Mouse (Mus musculus): ENCODE measurements around the gene Ttn.

The Ttn gene

DNA sequence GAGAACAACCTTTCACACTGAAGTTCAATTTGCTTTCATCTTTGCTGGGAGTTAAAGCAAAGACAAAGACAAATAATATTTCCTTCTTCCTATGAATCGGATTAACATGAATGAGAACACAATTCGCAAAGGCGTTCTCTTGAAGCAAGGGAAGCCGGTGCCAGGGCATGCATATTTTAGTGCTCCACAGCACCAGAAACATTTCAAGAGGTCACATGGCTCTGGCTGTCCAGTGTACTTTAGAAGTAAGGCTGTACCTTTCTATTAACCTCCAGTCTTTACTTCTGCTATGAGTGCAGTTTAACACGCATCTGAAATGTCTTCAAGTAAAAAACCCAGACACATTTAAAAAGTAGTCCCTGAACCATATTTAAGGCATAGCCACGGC lies 20.3 kb downstream of the Ttn start:
- no peak for DNase-seq (ENCODE audit: low read depth)

DNA sequence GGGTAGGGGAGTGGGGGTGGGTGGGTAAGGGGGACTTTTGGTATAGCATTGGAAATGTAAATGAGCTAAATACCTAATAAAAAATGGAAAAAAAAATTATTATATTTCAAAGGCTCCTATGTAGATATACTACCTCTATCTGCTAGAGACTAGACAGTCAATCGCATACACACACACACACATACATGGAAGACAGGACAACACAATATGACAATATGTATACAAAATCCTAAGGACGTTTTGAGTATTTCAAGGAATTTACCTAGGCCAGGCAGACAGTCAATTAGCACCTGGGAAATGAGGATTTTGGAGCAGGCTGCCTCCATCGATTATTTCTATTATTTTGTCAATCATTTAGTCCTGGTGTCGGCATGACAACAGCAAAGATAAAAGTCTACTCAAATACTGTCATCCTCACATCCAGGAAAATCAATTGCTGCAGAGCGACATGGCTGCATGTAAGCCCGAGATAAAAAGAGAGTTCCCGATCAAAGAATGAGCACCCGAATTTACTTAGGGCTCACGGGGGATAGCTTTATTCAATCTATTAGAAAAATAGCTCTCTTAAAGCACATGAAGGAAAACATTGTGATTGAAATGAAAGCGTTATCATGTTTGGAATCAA lies 20.8 kb downstream of the Ttn start:
- no peak for DNase-seq (ENCODE audit: low read depth)

DNA sequence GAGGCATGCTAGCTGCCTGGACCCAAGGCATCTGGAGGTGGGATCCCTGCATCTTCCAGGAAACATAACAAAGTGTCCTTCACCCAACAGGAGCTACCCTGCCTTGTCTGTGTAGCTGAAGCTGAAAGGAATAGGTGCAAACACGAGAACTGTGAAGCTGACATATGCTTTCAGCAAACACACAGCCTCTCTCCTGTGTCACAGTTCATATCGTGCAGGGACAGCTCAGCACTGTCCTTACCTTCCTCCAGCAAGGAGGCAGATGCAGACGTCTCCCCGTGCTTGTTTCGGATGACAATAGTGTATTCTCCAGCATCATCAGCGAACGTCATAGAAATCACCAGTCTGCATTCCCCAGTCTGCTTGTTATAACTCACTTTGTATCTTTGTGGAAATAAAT lies 32.6 kb downstream of the Ttn start:
- DNase-seq (ENCODE audit: low read depth): no peak

DNA sequence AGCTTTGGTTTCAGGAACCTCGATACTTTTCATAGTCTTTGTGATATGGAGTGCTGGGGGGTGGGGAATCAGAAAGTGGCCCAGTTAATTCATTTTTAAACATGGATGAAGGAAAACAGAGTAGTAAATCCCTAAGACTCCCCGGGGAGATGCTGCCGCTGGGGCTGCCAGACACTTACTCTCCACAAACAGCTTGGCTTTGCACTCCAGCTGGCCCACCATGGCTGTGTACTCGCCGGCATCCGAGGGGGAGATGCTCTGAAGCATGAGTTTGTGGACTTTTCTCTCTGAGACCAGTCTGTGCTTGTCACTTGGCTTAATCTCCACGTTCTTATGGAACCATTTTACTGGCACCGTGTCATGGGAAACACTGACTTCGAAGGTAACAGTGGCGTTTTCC lies 43.8 kb downstream of the Ttn start:
- no peak for DNase-seq (ENCODE audit: low read depth)

DNA sequence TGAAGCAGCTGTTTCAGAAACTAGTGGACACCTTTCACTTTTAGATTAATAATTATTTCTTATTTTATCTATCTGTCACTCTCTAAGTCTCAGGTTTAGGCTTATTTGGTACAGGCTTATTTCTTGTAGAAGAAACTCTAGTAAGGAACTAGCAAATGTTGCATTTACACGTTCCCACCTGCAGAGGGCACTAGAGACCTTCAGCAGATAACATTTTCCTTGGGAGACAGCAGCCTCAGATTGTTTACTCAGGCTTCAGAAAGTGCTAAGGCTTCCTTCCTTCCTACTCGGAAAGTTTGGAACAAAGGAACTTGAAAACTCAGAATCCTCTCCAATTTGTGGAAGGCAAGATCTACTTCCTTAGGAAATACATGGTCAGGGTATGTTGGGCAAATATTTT lies 52.6 kb downstream of the Ttn start:
- DNase-seq (ENCODE audit: low read depth): peak; percentile 41

DNA sequence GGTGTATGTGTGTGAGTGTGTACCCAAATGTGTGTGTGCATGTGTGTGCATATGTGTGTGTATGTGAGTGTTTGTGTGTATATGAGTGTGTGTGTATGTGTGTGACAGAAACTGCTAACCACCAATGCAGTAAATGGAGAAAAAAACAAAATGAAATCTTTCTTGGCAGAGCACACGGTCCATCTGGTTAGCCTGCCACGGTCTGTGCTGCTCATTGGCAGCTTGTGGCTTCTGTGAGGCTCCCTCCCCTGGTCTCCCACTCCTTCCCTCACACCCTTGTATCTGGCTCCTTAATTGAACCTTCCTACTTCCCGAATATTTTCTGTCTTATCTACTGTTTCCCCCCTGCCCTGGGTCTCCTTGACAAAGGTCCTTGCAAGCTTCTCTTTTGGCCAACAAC lies 53.5 kb downstream of the Ttn start:
- no peak for DNase-seq (ENCODE audit: low read depth)

DNA sequence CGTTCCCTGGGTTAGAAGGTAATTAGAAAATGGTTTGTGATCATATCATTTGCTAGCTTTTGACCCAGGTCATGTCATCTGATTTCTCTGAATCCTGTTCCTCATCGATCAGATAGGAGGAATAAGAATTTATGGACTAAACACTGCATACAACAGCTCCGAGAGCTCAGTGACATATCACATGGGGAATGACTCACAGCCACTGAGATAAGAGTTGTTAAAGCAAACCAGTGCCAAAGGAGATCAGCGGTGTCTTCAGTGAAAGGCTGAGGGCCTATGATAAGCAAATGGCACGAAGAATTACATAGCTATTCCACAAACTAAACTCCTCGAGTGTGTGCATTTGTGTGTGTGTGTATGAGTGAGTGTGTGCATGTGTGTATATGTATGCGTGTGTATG lies 54.0 kb downstream of the Ttn start:
- no peak for DNase-seq (ENCODE audit: low read depth)

DNA sequence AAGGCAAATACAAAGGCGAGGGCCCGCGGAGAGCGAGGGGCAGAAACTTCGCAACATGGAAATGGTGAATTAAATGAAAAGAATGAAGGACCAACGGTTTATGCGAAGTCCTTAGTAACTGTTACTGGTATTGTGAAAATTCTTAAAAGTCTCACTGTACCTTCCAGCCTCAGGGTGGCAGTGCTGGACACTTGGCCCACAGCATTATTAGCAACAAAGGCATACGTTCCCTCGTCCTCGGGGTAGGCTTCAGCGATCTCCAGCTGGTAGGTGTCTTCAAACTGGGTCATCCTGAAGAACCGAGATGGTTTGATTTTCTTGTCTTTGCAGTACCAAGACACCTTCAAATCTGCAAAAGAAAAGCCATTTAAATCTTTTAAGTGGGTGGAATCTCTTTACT lies 55.4 kb downstream of the Ttn start:
- no peak for DNase-seq (ENCODE audit: low read depth)

DNA sequence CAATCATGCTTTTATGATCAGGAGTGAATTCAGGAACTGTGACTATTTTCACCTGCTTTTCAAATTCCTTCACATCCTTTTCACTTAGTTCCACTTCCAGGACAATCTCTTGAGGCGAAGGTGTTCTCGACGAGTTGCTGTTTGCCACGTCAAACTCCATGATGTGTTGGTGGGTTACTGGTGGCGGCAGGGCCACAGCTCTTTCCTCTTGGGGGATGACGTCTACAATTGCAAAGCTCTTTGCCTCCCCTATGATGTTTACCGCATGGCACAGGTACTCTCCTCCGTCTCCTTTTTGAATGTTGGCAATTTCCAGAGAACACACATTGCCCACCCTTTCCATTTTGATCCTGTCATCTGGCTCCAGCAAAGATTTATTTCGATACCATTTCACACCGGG lies 67.4 kb downstream of the Ttn start:
- DNase-seq (ENCODE audit: low read depth): no peak

DNA sequence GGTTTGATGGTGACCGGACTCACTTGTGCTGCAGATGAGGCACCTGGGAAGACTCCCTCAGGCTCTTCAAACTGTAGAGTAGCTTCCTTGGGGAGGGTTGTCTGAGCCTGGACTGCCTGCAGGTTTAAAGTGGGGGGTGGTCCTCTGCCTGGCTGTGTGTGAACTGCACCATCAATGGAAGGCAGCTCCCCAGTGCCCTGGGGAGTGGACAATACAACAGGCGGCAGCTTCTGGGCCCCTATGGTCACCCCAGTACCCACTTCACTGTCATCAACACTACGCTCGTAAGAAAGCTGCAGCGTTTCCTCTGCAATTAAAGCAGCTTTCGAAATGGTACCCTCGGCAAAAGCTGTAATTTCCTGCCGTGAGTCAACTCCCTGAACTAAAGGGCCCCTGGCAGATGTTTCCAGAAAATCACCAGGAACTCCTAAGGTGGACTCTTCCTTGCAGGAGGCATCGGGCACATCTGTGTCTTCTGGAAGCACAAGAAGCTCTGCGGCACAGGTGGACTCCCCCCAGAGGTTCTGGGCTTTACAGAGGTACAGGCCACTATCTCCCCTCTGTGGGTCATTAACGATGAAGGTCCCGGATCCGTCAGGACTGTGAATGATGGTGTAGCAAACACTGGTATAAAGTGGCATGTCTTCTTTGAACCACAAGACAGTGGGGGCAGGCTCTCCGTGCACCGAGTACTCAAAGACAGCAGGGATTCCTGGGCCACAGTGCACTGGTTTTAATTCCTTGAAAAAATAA lies 73.5 kb downstream of the Ttn start:
- DNase-seq (ENCODE audit: low read depth): no peak

DNA sequence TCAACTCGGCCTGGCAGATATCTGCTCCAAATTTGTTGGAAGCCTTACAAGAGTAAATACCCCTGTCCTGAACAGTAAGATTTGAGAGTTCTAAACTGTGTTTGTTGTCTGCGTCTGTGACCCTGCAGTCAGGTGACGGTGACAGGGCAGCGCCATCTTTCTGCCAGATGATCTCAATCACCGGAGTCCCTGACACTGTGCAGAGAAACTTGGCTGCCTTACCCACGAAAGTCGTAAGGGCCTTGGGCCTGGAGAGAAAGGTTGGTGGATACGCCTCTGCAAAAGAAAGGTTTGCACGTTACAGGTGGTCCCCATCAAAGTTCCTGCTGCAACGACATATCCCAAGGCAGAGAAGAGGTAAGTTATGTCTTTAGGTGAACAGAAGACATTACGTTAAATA lies 79.0 kb downstream of the Ttn start:
- DNase-seq (ENCODE audit: low read depth): no peak

DNA sequence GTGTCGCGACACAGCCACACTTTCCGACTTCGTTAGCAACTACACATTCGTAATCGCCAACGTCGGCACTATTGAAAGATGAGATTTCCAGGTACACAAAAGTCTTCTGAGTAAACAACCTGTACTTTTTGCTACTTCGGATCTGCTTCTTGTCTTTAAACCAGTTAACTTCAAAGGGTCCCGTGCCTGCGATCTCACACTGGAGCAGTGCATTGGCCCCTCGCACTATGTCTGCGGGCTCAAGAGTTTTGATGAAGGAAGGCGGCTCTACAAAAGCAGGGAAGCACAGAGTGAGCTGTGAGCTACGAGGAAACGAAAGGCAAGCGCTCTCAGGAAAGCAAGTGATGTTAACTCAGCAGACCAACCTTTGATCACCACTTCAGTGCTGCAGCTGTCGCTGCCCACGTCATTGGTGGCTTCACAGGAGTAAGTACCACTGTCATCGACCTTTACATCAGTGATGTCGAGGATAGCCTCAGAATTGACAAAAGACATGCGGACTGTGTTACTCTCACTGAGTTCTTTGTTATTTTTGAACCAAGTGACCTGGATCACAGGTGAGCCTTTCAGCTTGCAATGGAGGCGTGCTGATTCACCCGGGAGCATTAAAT lies 80.8 kb downstream of the Ttn start:
- no peak for DNase-seq (ENCODE audit: low read depth)

DNA sequence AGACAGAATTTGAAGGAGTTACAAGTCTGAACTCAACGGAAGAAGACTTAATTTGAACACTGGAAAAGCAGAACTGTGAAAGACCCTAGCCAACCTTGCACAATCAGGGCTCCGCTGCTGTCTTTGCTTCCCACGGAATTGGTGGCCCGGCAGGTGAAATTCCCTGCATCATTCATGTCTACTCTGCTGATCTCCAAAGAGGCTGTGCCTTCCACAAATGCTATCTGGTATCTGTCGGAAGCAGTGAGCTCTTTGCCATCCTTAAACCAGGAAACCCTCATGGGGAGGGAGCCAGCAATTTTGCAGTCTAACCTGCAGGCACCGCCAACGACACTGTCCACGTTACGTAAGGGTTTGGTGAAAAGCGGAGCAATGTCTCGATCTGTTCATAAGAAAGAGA lies 82.5 kb downstream of the Ttn start:
- no peak for DNase-seq (ENCODE audit: low read depth)

DNA sequence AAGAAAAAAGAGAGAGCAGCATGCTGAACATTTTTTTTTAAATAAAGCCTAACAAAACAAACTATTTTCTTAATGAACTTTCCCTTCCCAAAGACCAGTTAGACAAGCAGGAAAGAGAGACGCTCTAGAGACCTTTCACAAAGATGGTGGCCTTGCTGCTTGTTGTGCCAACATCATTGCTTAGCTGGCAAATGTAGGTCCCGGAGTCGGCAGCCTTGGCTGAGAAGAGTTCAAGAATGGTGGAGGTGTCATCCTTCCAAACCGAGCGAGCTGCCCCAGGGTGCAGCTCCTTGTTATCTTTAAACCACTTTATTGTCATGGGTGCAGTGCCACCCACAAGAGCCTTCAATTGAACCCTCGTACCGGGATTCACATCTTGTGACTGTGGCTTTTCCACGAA lies 85.4 kb downstream of the Ttn start:
- no peak for DNase-seq (ENCODE audit: low read depth)

DNA sequence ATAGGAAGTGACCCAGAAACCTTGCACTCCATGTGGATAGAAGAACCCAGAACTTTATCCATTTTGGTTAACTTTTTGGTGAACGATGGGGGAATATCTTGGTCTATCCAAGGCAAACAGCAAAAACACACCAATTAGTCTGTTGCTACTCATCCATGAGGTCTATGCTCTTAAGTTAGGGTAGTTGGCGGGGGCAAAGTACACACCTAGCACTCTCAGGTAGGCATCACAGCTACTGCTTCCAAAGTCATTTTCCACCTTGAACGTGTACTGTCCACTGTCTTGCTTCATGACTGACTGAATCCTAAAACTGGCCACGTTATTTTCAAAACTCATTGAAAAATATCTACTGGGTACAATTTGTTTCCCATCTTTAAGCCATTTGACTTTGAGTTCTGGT lies 87.0 kb downstream of the Ttn start:
- DNase-seq (ENCODE audit: low read depth): no peak

DNA sequence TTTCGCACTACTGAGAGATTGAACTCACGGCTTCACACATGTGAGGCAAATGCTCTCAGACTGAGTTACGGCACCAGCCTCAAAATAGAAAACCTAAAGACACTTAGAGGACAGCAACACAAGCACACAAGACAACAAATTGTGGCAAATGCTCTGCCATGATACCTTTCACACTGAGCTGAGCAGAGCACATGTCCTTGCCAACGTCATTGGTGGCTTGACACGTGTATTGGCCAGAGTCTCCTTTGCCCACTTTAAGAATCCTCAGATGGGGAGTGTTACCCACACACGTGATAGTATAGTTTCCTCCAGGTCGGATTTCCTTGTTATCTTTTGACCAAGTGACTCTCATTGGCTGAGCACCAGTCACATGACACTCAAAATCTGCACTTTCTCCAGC lies 93.6 kb downstream of the Ttn start:
- no peak for DNase-seq (ENCODE audit: low read depth)

DNA sequence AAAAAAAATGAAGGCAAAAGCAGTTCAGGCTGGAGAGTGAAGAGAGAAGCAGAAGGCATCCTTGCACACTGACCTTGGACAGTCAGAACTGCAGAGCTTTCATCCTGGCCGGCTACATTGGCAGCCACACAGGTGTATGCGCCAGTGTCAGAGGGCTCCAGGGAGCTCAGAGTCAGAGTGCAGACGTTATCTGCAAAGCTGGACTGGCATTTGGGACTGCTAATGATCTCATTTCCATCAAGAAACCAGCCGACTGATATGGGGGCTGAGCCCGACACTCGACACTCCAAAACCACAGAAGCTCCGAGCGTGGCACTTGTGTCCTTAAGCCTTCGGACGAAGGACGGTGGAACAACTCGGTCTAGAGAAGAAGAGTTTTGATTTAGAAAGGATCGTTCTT lies 96.5 kb downstream of the Ttn start:
- no peak for DNase-seq (ENCODE audit: low read depth)

DNA sequence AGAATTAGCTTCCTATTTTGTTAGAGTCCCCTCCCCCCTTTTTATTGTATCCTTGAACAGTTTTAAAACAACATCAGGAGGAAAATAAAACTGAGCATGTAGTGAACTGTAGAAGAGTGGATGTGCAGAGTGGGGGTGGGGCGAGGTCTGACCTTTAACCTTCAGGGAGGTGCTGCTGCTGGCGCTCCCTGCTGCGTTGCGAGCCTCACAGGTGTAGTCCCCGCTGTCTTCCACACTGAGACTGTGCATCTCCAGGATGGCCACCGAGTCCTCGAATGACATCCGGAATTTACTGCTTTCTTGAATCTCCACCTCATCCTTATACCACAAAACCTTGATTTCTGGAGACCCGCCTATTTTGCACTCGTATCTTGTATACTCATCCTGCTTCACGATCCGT lies 100.9 kb downstream of the Ttn start:
- DNase-seq (ENCODE audit: low read depth): no peak

DNA sequence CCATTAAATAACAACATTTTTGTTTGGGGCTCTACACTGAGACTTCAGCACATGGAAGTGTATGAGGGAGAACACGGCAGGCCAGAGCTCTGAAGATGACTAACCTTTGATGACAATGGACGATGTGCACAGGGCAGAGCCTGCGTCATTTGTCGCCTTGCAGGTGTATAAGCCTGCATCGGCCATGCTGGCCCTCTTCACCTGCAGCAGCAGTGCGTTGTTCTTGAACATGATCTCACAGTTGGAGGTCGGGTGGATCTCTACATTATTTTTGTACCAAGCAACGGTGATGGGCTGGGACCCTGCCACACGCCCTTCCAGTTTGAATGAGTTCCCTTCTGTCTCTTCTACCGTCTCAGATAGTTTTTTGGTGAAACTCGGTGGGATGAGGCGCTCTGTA lies 106.8 kb downstream of the Ttn start:
- DNase-seq (ENCODE audit: low read depth): no peak

DNA sequence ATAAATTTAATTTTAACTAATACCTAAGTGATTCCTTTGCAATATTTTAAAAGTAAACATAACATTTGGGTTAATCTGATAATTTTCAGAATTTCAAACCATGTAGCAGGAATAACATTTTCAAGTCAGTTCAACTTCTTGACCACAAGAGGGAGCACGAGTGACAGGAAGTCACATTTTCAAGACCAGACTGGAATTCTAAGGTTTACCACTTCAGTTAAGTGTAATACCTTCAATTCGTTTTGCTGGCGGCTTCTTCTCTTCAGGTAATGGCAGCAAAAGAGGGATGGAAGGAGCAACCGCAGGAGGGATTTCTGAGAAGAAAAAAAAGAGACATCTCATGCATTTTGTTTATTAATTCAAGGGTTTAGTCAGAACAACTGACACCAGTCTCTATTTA lies 115.4 kb downstream of the Ttn start:
- DNase-seq (ENCODE audit: low read depth): peak; percentile 61

DNA sequence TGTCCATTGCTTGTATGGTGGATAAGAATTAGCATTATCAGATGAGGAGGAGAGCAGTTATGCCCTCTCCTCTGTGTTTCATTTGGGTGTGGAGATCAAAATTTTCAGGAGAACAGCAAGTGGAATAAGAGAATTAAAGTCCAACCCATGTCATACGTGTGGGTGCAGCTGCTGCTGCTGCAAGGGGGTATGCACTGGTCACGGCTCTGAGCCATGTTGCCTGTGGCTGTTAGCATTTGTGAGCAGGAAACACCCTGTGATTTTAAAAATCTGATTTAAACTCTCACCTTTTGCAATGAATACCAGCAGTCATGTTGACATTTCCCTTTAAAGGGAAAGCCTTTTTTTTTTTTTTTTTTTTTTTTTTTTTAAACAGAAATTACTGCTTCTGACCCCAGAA lies 116.8 kb downstream of the Ttn start:
- no peak for DNase-seq (ENCODE audit: low read depth)

DNA sequence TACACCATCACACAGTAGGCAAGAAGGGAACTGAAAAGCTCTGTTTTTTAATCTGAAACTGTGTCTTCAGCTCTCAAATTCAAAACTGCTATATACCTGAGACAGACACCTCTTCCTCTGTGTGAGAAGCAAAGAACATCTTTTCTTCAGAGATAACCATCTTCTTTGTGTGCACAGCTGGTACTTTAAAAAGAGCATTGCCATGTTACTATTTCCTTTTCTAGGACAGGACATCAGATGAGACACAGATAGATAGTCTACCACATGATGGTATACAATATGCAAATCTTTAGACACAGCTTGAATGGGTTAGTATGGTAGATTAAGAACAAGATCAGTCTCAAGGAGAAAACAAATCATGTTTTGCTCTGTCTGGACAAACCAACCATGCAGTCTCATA lies 121.0 kb downstream of the Ttn start:
- DNase-seq (ENCODE audit: low read depth): no peak

DNA sequence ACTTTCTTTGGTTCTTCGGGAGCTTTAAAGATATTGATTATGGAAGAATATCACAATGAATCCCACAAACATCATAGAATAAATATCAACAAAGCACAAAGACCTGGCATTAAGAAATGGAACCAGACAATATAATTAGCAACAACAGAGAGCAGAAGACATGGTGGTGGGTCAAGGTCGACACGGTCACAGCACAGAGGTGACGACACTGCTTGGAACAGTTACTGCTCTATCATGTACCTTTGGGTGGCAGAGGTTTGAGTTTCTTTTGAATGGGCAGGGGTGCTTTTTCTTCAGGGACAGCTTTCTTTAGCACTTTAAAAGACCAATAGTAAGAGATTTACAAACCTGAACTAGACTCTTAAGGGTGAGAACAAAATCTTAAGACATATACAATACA lies 132.3 kb downstream of the Ttn start:
- DNase-seq (ENCODE audit: low read depth): no peak

DNA sequence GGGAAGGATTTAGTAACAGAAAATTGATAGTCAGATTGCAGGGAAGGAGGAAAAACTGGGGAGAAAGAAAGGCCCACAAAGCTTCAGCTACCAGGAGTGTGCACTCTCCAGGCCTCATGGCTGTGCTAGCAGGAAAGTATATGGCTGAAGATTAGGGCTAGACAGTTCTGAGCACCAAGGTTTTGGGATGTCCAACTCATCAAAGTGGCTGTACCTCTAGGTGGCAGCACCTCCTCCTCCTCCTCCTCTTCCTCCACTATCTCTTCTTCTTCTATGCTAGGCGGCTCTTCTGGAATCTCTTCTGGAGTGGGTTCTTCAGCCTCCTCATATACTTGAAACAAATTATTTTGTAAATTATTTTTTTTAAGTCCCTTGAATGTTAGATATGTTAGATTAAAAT lies 139.2 kb downstream of the Ttn start:
- no peak for DNase-seq (ENCODE audit: low read depth)
